Mouse (Mus musculus) neutrophil, adult 65 days (primary cell): Measurements from ENCODE around the gene Tex29. TPM values are rescaled to one million over a fixed set of nuclear protein-coding genes. Genes with fewer than 3 reads are reported as not detected.

Experiments
- total RNA-seq: library from RNA; stranded (reverse); gene quantifications from 2 replicates; pipeline ENCODE4 v1.2.4, GENCODE M21; 2023

Gene Tex29
- total RNA-seq, result not detected in 2 replicates

GRCm38 (mm10) chr8:11840174-11840573 lies at the start of gene Tex29:
Gene Tex29, plus strand, starts transcription at chr8:11840474.

Other genes starting within 250 kb of the Tex29 start
- gene Ankrd10, start 204.7 kb upstream of the Tex29 start, total RNA-seq, result 17.5 and 26.4 TPM in 2 replicates
- gene 1700016D06Rik, start 139.4 kb upstream of the Tex29 start, total RNA-seq, result not detected in 2 replicates
- gene Arhgef7, start 112.8 kb upstream of the Tex29 start, total RNA-seq, result 42.4 and 53.5 TPM in 2 replicates